Mouse (Mus musculus) intestine, embryonic 14.5 days (tissue): ENCODE results near the gene Gpr39. TPM values are rescaled to one million over a fixed set of nuclear protein-coding genes. Genes with fewer than 3 reads are reported as not detected.

Source experiments
- ATAC-seq: fragments of 200-750 bp; cut with Nextera tagmentation; replicated peaks from 2 replicates; pipeline ENCODE4 v1.8.0; 2017; ENCODE audit warnings: low read depth, moderate number of reproducible peaks, moderate TSS enrichment, moderate library complexity; ENCODE audit not compliant: low FRiP score, low TSS enrichment
- DNase-seq: peaks from one replicate; pipeline ENCODE4 v3.0.0-alpha.2; 2018; ENCODE audit warnings: low spot score
- H3K27ac ChIP-seq: fragments of 300-500 bp; sonication (generic); 2 replicates; pipeline ENCODE4 v1.5.1; 2014; ENCODE audit warnings: low read depth, mild to moderate bottlenecking, control low read depth
- H3K27me3 ChIP-seq: fragments of 300-500 bp; sonication (generic); replicated peaks from 2 replicates; pipeline ENCODE4 v1.6.1; 2014; ENCODE audit warnings: low read length, control low read depth; ENCODE audit not compliant: control insufficient read depth, insufficient read depth
- H3K36me3 ChIP-seq: fragments of 300-500 bp; sonication (generic); 2 replicates; pipeline ENCODE4 v1.6.1; 2014; ENCODE audit warnings: low read length, control low read depth; ENCODE audit not compliant: control insufficient read depth, insufficient read depth
- H3K4me1 ChIP-seq: fragments of 300-500 bp; sonication (generic); replicated peaks from 2 replicates; pipeline ENCODE4 v1.6.1; 2014; ENCODE audit warnings: low read length, control low read depth, mixed read lengths; ENCODE audit not compliant: control insufficient read depth, insufficient read depth
- H3K4me2 ChIP-seq: fragments of 300-500 bp; sonication (generic); 2 replicates; pipeline ENCODE4 v1.6.1; 2014; ENCODE audit warnings: low read length
- H3K4me3 ChIP-seq: fragments of 300-500 bp; sonication (generic); 2 replicates; pipeline ENCODE4 v1.5.1; 2014; ENCODE audit warnings: low read depth, low read length, control low read depth, mixed read lengths
- H3K9ac ChIP-seq: fragments of 300-500 bp; sonication (generic); 2 replicates; pipeline ENCODE4 v1.6.1; 2014; ENCODE audit warnings: mild to moderate bottlenecking, low read length
- H3K9me3 ChIP-seq: fragments of 300-500 bp; sonication (generic); 2 replicates; pipeline ENCODE4 v1.6.1; 2016; ENCODE audit warnings: low read length, control low read depth; ENCODE audit not compliant: control insufficient read depth
- WGBS: fragments of 180-500 bp; shearing (Covaris S2); extraction: QIAGEN DNeasy Blood & Tissue Kit; methylation state at CpG from one replicate; pipeline ENCODE4 v1.1.7; 2014; 5-methylcytosine and 5-hydroxymethylcytosine counted together
- polyA plus RNA-seq: library from polyadenylated mRNA; unstranded; fragments of >200 nt; fragmentation: Nextera tagmentation; extraction: Ambion mirVana; gene quantifications from 2 replicates; pipeline ENCODE4 v1.2.1, GENCODE M21; 2014

Gpr39 gene
- polyA plus RNA-seq, 1 experiment from 2014 or later: 6.3 TPM

GRCm38 (mm10) chr1:125920696-125921095 lies 243.9 kb downstream of the Gpr39 start:
- Histone ChIP-seq H3K36me3 (no peaks in the 10 kb centered on the region), H3K4me3 (no peak overlapping the region), H3K27me3 (no peaks in the 10 kb centered on the region), H3K9ac (no peak overlapping the region), H3K27ac (no peak overlapping the region), H3K9me3 (peaks cover 8% of the 10 kb centered on the region; the same call in 1 of the 2 replicates), H3K4me1 (no peaks in the 10 kb centered on the region), H3K4me2 (no peak overlapping the region)
- 85% methylated on average over 3 of the region's 3 CpGs for WGBS
- no peak for ATAC-seq
- DNase-seq: no peak

- H3K4me2 ChIP-seq: no peak overlapping the region
- WGBS: 65% methylated on average over 2 of the region's 2 CpGs
- H3K27ac ChIP-seq: no peak overlapping the region
- ATAC-seq (no peak), DNase-seq (no peak)
- no peaks in the 10 kb centered on the region for H3K4me1 ChIP-seq
- H3K4me3 ChIP-seq: no peak overlapping the region
- H3K36me3 ChIP-seq: no peaks in the 10 kb centered on the region
- H3K9ac ChIP-seq: no peak overlapping the region
- H3K9me3 ChIP-seq: peaks cover 8% of the 10 kb centered on the region; the same call in 1 of the 2 replicates
- H3K27me3 ChIP-seq: no peaks in the 10 kb centered on the region
Measured at GRCm38 (mm10) chr1:125923062-125923461, 246.3 kb downstream of the Gpr39 start.

Other genes with a start within 250 kb of the Gpr39 start
- gene Actr3, start 241.3 kb upstream of the Gpr39 start, polyA plus RNA-seq: 349 and 364 TPM in 2 replicates
- gene Slc35f5, start 116.4 kb upstream of the Gpr39 start, polyA plus RNA-seq: 49.1 and 51.4 TPM in 2 replicates
- gene Lypd1, start 236.1 kb downstream of the Gpr39 start, polyA plus RNA-seq: 1.0 and 1.3 TPM in 2 replicates